Mouse (Mus musculus): ENCODE results near the gene Bfsp2. TPM values are rescaled to one million over a fixed set of nuclear protein-coding genes. Genes with fewer than 3 reads are reported as not detected.

Gene Bfsp2
- total RNA-seq, 2 experiments from 2014 or later = 3.1 TPM; not detected in 1

DNA sequence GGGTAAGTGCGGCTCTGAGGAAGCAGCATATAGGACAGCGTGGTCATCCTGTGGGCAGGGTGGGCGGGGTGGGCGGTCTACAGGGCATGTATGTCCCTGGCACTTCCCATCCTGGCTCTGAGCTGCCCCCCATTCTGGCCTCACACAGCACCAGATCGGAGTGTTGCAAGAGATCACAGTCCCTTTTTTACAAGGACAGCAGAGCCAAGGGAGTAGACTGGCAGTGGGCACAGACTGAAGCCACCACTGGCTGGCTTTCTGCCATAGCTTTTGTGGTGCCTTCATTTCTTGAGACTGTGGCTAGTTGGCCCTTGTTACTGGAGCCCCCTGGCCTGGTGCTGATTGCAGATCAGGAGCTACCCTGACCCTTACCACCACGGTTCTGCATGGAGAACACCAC, 6.0 kb upstream of the Bfsp2 start:
- ATAC-seq (replicated peaks; ENCODE audit: poor library complexity, severe bottlenecking) = peak; percentile 80

GRCm38 (mm10) chr9:103485606-103486005, 5.4 kb upstream of the Bfsp2 start:
- ATAC-seq (replicated peaks; ENCODE audit: poor library complexity, severe bottlenecking) = peak; percentile 6; the same call in 1 of the 2 replicates

- ATAC-seq (replicated peaks; ENCODE audit: poor library complexity, severe bottlenecking) = no peak
Observed at GRCm38 (mm10) chr9:103480603-103481220, 492 bp upstream of the Bfsp2 start.

DNA sequence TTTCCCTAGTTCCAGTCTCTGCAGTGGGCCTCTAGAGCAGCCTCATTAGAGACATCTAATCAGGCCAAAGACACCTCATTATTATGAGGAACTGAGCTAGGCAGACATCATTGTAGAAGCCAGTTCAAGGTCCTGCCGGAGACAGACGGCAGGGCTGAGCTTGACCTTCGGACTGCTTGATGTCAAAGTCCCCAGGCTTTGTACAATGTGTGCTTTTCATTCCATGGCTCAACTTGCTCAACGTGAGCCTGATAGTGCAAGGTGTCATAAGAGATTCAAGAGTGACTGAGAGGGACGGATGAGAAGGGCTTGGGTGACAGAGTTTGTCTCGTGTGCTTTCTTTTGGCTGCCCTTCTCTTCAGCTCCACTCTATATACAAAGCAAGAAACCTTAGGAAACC, 4.8 kb downstream of the Bfsp2 start:
- ATAC-seq (replicated peaks; ENCODE audit: poor library complexity, severe bottlenecking) = no peak

- ATAC-seq (replicated peaks; ENCODE audit: poor library complexity, severe bottlenecking) = peak; percentile 67
Observed at GRCm38 (mm10) chr9:103473915-103474688, 6.1 kb downstream of the Bfsp2 start.

DNA sequence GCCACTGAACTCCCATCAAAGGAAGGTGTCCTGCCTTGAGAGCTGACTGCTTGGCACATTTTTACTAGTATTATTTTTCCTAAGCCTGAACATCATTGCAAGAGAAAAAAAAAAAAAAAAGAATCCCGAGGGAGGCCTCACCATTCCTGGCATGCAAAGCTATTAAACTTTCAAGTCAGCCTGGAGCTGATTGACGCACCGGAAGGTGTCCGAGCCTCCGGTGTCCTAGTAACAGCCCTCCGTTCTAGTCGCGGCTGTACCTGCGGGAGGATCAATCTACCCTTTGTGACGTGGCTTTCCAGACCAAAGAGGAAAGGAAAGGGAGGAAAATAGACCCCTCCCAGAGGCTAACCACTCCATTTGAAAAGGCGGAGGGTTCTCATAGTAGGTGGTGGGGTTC, 8.4 kb downstream of the Bfsp2 start:
- ATAC-seq (replicated peaks; ENCODE audit: poor library complexity, severe bottlenecking) = no peak

- ATAC-seq (replicated peaks; ENCODE audit: poor library complexity, severe bottlenecking) = 0 out of 2 replicates have a peak, but pooled peaks have one; percentile 31
Observed at GRCm38 (mm10) chr9:103469516-103469915, 10.7 kb downstream of the Bfsp2 start.

- no peak for ATAC-seq (replicated peaks; ENCODE audit: poor library complexity, severe bottlenecking)
Observed at GRCm38 (mm10) chr9:103468911-103469310, 11.3 kb downstream of the Bfsp2 start.

- no peak for ATAC-seq (replicated peaks; ENCODE audit: poor library complexity, severe bottlenecking)
Observed at GRCm38 (mm10) chr9:103465711-103466220, 14.5 kb downstream of the Bfsp2 start.

DNA sequence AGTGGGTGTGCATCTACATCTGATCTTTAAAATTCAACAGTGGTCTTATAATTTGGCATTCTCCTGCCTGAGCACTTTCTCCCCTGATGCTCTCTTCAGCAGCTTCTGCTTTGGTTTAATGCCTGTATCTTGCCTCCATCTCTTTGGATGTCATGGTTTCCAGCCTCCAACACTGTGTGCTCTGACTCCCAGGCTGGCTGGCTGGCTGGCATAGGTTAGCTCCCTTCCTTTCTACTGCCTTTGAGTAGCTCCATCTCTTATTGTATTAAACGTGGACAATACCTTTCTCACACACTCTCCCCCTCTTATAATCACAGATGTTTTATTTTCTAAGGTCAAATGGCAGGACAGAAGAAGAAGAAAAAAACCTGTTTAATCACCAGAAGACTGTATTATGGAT, 14.9 kb downstream of the Bfsp2 start:
- ATAC-seq (replicated peaks; ENCODE audit: poor library complexity, severe bottlenecking) = no peak

DNA sequence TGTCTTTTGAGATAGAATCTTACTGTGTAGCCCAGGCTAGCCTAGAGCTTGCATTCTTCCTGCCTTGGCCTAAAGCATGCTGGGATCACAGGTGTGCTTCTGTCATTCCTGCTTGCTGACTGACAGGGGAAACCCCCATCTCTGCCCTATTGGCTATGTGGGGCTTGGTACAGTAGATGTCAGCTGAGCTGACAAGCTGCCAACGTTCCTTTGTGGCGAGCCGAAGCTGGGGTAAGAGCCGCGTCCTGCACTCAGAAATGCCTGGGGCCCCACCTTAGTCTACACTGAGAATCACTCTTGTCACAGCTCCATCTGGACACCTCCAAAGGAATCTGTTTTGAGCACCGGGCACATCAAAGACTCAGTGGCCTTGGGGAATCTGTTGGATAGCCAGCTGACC, 16.4 kb downstream of the Bfsp2 start:
- no peak for ATAC-seq (replicated peaks; ENCODE audit: poor library complexity, severe bottlenecking)

GRCm38 (mm10) chr9:103459839-103460238, 20.4 kb downstream of the Bfsp2 start:
- no peak for ATAC-seq (replicated peaks; ENCODE audit: poor library complexity, severe bottlenecking)

- ATAC-seq (replicated peaks; ENCODE audit: poor library complexity, severe bottlenecking) = peak; percentile 73
Observed at GRCm38 (mm10) chr9:103459307-103459706, 20.9 kb downstream of the Bfsp2 start.

- ATAC-seq (replicated peaks; ENCODE audit: poor library complexity, severe bottlenecking) = peak; percentile 72
Observed at GRCm38 (mm10) chr9:103449651-103450050, 30.6 kb downstream of the Bfsp2 start.

DNA sequence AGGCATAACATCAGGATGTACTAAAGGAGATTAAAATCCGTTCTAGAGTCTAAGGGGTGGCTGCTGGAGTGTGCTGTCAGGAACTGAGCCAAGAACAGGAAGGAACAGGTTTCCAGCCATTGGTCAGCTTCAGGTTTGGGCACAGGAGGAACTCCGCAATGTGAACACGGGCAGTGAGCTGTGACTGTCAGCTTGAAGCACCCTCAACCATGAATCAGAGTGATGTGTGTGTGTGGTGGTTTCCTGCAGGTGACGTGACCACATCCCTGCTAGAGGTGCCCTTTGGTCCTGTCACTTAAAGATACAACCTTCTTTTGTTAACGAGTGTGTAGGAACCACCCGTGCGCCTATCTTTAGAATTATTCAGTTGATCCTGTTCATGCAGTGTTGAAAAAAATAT, 31.1 kb downstream of the Bfsp2 start:
- peak; percentile 89 for ATAC-seq (replicated peaks; ENCODE audit: poor library complexity, severe bottlenecking)

- ATAC-seq (replicated peaks; ENCODE audit: poor library complexity, severe bottlenecking) = no peak
Observed at GRCm38 (mm10) chr9:103444656-103445055, 35.6 kb downstream of the Bfsp2 start.

DNA sequence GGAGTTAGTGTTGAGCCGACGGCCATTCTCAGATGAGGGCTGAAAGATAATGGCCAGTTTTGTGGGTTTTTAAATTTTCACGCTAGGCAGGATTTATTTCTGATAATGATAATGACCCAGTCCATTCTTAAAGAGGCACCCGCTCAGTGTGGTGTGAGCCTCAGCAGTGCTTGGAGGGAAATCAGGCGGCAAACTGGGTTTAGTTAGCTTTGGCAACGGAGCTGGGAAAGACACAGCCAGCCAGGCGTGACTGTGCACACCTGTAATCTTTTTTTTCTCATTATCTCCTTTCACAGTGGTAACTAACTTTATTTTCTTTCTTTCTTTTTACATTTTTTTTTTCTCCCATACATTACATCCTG, 36.4 kb downstream of the Bfsp2 start:
- ATAC-seq (replicated peaks; ENCODE audit: poor library complexity, severe bottlenecking) = no peak

DNA sequence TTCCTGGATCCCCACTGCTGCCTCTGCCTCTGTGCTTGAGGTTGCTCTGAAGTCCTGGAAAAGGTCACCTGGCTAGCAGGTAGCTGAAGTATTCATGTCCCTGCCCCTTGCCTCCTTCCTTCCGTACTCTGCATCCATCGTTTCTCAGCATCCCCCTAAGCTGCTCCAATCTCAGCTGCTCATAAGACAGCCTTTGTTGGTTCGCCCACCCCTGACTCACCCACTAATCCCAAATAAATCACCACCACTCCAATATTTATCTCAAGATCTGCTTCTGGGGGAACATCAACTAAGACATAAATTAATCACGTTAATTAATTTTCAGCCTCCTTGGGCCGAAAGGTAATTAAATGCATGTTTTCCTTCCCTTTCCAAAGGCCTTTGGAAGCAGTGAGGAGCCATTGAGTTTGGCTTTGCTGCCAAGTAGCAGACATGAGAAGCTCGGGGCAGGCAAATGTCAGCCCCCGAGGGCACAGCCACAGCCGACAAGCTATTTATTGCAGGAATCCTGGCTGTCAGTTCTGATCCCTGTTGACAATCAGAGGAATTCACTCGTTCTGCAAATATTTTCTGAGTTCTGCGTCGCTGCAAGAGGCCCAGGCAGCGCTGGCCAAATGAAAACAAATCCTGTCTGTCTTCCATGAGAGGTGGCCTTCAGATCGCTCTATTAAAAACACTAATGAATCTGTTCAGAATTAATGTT, 36.9 kb downstream of the Bfsp2 start:
- ATAC-seq (replicated peaks; ENCODE audit: poor library complexity, severe bottlenecking) = no peak

DNA sequence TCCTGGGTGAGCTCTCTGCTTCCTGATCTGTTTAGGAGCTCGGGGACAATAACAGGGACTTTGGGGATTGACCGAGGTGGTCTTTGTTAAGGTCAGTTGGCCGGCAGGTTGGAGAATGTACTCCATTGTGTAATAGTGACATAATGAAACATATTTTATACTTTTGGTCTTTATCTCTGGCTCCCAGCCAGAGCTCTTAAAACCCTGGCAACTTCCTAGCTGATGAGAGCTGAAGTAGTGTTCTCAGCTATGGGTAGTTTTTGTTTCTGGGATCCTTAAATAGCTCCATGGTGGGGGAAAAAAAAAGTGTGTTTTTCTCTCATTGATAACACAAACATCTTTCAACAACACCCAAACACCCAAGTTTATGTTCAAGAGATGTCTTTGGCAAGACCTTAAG, 39.6 kb downstream of the Bfsp2 start:
- no peak for ATAC-seq (replicated peaks; ENCODE audit: poor library complexity, severe bottlenecking)

- no peak for ATAC-seq (replicated peaks; ENCODE audit: poor library complexity, severe bottlenecking)
Observed at GRCm38 (mm10) chr9:103437104-103437503, 43.1 kb downstream of the Bfsp2 start.

GRCm38 (mm10) chr9:103434116-103434515, 46.1 kb downstream of the Bfsp2 start:
- ATAC-seq (replicated peaks; ENCODE audit: poor library complexity, severe bottlenecking) = peak; percentile 94
